Mouse (Mus musculus) kidney, postnatal 4 days (tissue): ENCODE results near the gene Gm10647.
"Not testable (repeated sequence)": the region's sequence is repeated elsewhere in the genome, so short reads cannot be mapped to it uniquely, and the experiment has no call there.

ENCODE experiments used
- DNase-seq, 2 experiments: peaks; one replicate each; pipeline ENCODE4 v3.0.0; 2021; ENCODE audit warnings: mixed read lengths in 2 of 2

Gm10647 gene

GRCm38 (mm10) chr9:66796739-66797138 lies at the start of gene Gm10647:
Gm10647 (plus strand) TSS chr9:66797039.
- DNase-seq: no peak

DNA sequence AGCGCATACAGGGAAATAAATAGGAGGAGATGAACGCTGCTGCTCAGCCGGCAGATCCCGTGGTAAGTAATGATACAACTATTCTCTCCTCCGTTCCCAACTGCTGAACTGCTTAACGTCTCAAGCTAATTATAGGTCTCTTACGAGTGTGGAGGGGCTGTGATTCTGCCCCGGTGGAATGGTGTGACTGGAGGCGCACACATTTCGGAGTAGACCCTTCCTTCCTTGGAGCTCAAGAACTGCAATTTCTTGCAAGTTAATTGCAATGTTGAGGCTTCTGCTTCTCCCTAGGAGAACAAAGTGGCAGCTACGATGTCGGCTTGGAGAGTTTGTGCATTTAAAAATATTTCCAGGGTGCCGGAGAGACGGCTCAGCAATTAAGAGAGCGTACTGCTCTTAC lies 48.4 kb upstream of the Gm10647 start:
- no peak for DNase-seq

- DNase-seq: no peak
Measured at GRCm38 (mm10) chr9:66752849-66753248, 44.0 kb upstream of the Gm10647 start.

DNA sequence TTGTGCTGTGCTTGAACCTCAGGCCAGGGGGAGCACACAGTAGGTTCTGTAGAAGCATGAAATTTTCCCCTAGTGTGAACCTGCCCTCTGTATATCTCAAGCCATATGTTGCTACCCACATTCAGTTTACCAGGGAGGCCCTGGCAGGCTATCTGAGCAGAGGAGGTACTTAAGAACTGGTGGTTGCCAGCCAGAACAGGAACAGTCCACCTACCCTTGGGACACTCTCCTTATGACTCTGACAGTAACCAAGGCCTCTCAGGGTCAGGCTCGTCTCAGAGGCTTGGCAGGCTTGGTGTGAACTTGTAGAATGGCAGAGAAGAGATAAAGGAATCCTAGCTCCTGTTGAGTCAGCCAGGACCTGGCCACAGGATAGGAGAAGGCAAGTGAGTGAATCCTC lies 35.8 kb upstream of the Gm10647 start:
- DNase-seq: peak in 1 of 2 experiments; percentile 22

GRCm38 (mm10) chr9:66768721-66769120 lies 28.1 kb upstream of the Gm10647 start:
- DNase-seq: peak in 1 of 2 experiments; percentile 18

DNA sequence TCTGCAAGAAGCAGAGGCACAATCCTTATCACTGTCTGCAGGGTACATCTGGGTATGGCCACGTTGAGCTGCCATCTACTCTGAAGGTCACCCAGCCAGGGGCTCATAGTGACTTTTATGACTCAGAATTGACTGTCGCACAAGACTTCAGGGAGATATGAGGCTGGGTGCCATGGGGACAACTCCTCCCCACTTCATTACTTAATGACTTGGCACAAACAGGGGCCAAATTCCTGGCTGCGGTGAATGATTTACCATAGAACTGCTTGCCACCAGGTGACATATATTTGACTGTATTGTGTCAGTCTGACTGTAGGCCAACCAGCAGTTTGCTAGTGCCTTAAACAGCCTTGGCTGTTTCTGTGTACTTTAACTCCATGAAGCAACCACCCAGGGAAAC lies 27.6 kb upstream of the Gm10647 start:
- peak; percentile 57 to 73 for DNase-seq

DNA sequence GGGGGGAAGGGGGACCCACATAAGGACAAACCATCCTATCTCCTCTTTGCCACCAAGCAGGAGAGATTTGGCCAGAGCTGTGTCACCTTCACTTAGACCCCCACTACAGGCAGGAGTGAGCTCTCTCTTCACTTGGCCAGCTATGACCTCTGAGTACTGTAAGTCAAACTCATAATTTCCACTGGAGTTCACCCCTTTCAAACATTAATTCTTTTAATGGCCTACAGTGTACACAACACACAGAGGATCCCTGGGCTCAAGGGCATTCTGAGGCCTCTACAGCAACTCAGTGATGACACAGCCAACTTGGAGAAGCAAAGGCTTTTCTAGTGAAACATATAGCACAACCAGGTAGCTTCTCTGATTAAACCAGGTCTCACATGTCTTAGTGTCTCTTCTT lies 26.1 kb upstream of the Gm10647 start:
- peak in 1 of 2 experiments; percentile 38 for DNase-seq

GRCm38 (mm10) chr9:66784552-66784951 lies 12.3 kb upstream of the Gm10647 start:
- peak; percentile 25 to 32 for DNase-seq

- DNase-seq: no peak
Measured at GRCm38 (mm10) chr9:66787821-66788220, 9.0 kb upstream of the Gm10647 start.

- peak in 1 of 2 experiments; percentile 23 for DNase-seq
Measured at GRCm38 (mm10) chr9:66794629-66795463, 2.0 kb upstream of the Gm10647 start.

- DNase-seq: peak; percentile 96 to 98
Measured at GRCm38 (mm10) chr9:66795464-66796324, 1.1 kb upstream of the Gm10647 start, which contains the start of gene Aph1b. Aph1b (minus strand) TSS chr9:66795490.

- DNase-seq: peak in 1 of 2 experiments; percentile 9
Measured at GRCm38 (mm10) chr9:66801947-66802346, 5.1 kb downstream of the Gm10647 start.

GRCm38 (mm10) chr9:66805951-66806350 lies 9.1 kb downstream of the Gm10647 start:
- DNase-seq: peak; percentile 18 to 40

DNA sequence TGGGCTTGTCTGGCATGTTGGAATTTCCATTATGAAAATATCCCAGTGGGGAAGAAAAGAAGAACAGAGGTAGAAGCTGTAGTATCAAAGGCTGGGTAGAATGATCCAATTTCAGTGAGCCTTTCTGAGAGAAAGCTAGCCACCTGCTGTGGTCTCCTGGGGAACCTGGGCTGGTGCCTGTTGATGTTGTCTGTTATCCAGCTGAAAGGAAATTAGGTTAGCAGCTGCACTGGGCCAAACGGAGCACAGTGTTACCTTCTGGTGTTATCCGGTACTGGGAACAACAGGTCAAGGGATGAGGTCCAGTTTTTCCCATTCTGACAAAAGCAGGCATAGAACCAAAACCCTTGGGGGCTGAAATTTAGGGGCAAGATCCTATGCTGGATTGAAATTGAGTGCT lies 16.6 kb downstream of the Gm10647 start:
- DNase-seq: no peak

- DNase-seq: no peak
Measured at GRCm38 (mm10) chr9:66820996-66821395, 24.2 kb downstream of the Gm10647 start.

GRCm38 (mm10) chr9:66822255-66822654 lies 25.4 kb downstream of the Gm10647 start:
- DNase-seq: not testable (repeated sequence)

DNA sequence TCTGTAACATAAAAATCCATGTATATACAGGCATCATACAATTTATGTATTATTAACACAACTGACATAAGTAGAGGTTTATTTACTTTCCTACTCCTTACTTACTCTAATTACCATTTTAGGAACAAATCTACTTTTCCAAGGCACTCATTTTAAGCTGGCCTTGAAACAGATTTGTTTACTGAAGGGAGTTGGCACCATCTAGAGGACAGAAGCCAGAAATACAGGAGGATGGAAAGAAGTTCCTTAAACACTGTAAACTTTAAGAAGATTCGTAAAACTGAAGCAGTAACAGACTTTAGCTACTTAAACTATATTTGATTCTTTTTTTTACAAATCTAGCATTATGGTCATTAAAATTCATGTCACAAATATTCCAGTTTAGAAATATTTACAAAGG lies 29.2 kb downstream of the Gm10647 start:
- no peak for DNase-seq

DNA sequence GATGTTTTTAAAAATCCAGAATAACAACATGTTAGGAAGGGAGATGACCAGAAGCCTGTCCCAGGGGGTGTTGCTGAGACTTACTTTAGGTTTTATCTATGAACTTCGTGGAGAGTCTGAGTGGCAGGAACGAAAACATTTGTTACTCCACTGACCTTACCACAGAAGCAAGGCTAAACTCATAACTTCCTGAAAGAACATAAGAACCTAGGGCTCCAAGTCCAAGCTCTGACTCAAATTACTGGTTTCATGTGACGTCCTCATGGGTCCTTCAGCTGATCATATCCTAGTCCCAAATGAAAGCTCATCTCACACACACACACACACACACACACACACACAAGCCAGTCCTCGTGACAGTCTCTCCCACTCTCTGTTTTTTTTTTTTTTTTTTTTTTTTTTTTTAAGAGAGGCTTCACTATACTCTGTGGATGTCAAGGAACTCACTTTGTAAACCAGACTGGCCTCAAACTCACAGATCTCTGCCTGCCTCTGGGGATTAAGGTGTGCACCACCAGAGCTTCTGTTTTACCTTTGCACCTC lies 35.6 kb downstream of the Gm10647 start:
- DNase-seq: no peak

- DNase-seq: peak; percentile 13 to 49
Measured at GRCm38 (mm10) chr9:66833851-66834250, 37.0 kb downstream of the Gm10647 start.

GRCm38 (mm10) chr9:66834318-66835096 lies 37.7 kb downstream of the Gm10647 start, which contains the start of gene Aph1c:
Aph1c (minus strand) TSS chr9:66834726.
- peak; percentile 99 to 100 for DNase-seq

DNA sequence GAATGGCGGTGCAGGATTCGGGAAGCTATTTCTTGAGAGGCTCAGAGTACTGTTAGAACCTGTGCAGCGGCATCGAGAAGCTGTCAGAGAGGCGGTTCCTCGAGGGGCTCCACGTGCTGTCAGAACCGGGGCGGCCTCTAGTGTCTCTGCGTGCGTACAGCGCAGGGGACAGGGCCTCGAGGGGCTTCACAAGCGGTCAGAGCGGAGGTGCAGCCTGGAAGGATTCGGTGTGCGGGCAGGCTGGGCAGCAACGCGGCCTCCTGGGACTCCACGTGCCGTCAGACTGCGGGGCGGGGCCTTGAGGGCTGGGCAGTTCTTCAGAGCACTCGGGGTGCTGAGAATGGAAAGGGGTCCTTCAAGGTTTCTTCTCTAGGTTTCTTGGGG lies 38.2 kb downstream of the Gm10647 start:
- no peak for DNase-seq

DNA sequence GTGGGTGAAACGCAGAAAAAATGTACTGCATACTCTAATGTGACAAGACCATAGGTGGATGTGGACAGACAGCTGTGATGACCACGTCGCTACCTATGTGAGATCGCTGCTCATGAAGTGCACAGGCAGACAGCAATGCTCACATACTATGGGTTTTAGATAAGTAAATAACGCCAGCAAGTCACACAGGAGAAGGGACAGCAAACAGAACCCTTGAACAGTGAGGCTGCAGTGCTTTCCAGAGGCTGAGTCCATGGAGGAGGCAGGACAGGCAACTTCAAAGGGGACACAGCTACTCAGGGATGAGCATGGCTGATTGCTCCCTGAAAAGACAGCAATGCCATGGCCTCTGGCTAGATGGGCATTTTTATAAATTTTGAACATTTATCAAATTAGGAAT lies 50.0 kb downstream of the Gm10647 start:
- no peak for DNase-seq
